Mouse (Mus musculus) left cerebral cortex, adult 11 months (tissue): Measurements from ENCODE around the gene Disc1.

Experiments used
- DNase-seq: peaks from one replicate; pipeline ENCODE4 v3.0.0; 2022; ENCODE audit warnings: low spot score

Disc1 gene

DNA sequence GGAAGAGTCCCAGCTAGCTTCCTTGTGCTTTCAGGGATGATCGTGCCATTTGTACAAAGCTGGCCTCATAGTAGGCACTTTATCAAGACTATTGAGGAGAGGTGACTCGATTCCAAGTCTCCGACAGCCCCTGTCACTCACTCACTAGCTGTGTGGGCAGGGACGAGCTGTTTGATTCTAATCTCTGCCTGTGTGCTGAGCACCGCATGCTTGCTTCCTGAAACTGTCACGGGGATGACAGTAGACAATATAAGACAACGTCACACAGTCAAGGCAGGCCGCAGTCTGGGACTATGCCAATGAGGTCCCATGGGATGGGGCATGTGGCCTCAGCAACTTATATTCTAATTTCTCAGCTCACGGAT, 13.6 kb downstream of the Disc1 start:
- no peak for DNase-seq

DNA sequence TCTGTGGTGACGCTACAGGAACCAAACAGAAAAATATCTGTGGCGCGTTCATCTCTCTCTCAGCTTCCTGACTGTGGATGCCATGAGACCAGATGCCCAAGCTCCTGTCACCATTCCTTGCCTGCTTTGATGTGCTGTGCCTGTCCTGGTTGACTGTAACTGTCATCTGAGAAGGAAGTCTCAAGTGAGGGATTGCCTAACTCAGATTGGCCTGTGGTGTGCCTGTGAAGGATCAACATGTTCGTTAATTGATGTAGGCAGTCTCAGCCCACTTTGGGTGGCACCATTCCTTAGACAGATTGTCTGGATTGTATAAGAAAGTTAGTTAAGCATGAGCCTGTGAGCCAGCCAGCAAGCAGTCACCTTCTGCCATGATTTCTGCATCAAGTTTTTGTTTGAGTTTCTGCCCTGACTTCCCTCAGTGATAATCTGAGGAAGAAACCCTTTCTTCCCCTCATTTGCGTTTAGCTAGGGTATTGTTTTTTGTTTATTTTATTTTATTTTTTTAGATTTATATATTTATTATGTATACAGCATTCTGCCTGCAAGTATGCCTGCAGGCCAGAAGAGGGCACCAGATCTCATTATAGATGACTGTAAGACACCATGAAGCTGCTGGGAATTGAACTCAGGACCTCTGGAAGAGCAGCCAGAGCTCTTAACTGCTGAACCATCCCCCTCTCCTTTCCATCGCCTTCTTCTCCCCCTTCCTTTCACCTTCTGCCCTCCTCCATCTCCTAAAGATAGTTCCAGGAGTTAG, 14.3 kb downstream of the Disc1 start:
- DNase-seq = no peak

DNA sequence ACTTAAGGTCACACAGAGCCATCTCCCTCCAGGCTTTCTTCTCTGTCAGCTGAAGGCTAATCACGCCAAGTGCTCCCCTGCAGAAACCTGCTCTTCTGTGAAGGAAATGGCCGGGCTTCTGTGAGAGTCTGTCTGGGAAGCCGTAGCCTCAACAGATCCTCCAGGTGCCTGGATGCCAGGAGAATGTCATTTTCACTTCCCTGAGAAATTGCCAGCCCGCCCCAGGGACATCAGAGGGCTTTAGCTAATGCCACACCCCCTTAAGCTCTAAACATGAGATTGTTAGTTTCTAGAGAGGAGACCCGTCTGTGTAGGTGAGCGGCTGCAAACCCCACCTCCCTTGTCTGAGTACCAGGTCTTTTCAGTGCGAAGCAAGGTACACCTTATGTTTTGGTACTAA, 15.3 kb downstream of the Disc1 start:
- DNase-seq = no peak

DNA sequence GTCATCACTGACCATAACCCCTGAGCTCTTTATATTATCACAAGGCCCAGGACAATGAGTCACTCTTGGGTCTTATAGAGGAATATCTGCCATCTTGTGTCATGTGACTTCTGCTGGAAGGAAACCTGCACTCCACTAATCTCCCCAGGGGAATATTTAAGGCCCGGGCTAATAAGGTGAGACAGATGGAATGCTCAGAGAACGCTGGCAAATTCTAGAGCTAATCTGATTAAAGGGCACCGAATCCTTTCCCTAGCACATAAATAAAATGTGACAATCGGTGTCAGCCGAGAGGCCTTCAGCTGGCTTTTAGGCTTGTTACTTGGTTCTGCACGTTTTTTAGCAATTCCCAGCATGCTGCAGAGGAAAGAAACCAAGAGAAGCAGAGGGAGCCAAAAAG, 15.7 kb downstream of the Disc1 start:
- no peak for DNase-seq

DNA sequence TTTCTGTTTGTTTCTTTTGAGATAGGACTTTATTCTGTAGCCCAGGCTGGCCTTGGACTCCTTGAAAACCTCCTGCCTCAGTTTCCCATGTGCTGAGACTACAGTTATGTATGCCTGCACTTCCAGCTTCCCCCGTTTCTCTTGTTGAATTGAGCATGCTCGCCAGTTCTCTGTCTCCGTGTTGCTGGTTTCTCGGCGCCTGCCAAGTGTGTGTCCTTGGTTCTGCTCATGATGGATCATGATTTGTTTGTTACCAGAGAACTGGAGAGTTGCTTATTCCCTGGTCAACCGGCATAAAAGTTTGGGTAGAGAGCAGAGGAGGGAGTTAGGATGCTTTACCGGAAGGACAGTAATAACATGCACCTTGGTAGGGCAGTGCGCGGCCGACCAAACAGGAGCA, 20.1 kb downstream of the Disc1 start:
- DNase-seq = no peak

DNA sequence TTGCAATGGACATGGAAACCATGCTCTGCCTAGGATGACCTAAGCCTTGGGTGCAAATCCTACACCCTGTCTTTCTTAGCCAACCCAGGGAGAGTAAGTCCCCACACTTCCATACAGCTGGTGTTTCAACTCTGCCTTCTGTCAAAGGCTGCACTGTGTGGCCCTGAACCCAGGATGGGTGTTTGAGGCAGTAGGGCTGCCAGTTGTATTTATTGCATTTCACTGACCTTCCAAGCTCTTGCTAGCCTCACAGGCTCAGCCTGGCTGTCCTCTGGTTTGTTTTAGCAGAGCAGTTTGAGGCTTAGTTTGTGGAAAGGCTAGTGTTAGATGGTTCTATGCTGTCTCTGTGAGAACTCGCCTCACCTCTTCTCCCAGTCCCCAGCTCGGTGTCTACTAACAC, 20.6 kb downstream of the Disc1 start:
- no peak for DNase-seq

DNA sequence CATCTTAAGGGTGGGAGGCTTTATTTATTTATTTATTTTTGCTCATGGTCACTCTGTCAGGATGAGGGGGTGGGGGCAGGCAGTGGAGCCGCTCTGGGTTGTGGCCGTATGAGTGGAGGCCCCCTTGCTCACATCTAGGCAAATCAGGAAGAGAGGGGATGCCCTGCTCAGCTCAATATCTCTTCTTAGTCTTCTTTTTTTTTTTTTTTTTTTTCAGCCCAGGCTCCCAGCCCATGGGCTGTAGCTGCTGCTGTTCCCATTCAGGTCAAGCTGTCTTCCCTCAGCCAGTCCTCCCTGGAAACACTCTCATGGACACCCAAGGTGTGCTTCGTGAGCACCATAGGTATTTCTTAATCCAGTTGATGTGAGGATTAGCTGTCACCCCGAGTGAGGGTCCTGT, 21.4 kb downstream of the Disc1 start:
- DNase-seq = no peak

DNA sequence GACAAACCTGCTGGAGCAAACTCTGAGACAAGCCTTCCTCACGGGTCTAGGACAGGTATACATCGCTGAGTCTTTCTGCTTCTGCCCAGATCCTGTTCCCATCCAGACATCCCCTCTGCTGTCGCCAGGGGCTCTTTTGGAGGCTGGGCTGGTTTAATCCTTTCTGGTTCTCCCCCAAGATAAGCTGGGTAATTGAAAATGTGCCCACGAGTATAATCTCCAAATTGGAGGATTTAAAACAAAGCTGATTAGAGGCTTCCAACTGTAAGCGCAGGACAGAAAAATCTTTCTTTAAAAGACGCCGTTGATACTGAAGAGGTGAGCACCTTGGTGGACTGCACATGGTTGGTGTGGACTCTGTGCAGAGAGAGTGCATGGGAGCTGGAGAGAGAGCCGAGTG, 23.3 kb downstream of the Disc1 start:
- DNase-seq = no peak

DNA sequence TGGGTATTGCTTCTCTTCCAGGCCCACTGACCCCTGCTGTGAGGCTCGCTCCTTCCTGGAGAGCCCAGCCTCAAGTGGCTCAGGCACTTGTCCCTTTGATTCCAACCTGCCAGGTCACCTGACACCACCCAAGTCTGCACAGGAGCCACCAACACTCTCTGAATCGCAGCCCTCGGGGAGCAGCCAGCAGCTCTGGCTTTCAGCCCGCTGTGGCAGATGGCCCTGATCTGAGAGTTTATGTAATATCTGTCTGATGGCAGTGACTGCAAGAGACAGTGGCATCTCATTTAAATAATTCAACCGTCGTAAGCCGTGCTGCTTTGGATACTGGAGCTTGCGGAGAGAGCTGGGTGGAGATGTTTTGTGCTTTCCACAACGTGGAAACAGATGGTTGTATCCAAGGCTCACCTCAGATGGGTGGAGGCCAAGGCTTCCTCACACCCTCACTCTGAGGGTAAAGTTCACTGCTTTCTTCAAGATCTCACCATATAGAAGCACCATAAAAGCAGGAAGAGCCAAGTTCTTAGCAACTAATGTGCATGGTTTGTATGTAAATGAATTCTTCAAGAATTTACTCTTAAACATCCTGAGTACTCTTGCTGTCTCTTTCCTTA, 24.9 kb downstream of the Disc1 start:
- DNase-seq = peak; percentile 80

DNA sequence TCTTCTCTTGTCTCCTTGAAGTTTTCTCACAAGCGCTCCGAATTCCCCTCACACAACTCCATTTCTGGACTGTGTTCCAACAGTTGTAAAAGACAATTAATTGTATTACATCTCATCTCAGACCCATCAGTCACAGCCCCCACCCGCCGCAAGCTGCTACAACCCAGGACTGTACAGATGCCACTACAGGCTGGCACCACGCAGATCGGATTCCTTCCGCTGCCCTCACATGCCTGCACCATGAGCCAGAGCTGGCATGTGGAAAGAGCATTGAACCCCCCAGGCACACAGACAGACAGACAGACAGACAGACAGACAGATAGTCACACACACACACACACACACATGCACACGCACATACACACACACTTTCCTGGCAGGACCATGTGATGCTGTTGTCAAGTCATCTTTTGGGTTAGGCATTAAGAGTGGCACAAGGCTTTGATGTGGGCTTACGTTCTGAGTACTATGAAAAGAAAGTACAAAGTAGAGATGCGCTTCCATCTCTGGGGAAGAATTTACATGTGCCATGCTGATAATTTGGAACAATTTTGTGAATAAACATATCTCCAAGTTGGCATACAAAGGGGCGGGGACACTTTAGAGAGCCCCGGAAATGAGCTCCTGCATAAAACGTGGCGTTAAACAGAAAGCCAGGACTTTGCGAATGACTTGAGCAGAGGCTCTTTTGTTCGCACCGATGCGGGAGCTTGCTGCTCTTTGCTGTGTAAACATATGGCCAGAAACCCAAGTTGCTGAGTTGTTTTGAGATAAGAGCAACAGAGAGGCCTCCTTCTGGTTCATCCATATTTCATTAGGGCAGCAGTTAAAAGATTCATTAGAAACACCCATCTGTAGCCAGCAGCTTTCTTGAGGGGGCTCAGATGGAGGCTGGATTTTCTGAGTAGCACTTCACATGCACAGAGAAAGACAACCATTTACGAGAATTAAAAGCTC, 26.7 kb downstream of the Disc1 start:
- DNase-seq = no peak

DNA sequence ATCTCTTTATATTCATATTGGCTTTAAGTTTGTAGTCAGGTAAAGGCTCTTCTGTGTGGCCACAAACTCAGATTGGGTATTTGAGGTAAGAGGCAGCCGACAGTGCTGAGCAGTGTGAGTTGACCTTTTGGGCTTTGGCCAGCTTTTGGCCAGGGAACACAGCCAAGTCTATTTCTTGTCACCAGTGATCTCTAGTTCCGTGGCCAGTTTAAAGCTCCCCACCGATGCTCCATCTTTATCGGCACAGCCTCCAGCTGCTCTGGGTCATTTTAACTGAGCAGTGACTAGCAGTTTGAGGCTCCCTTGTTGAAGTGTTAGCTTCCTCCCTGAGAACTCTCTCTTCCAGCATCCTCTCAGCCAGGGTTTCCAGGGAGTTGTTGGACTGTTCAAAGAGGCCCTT, 29.8 kb downstream of the Disc1 start:
- no peak for DNase-seq

DNA sequence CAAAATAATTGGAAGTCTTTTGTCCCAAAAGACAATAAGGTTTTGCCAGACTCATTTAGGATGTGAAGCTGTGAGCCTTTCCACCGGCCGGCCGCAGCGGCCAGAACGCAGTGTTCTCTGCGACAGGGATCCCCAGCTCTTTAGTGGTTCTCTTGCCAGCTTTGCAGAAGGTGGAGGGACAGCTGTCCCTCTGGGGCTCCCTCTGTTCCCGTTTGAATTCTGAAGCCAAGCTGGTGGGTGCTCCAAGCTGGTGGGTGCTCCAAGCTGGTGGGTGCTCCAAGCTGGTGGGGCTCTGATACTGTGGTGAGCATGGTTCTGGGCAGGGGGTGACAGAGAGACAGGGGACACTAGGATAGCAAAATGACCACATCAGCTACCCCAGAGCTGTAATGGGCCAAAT, 30.5 kb downstream of the Disc1 start:
- no peak for DNase-seq

DNA sequence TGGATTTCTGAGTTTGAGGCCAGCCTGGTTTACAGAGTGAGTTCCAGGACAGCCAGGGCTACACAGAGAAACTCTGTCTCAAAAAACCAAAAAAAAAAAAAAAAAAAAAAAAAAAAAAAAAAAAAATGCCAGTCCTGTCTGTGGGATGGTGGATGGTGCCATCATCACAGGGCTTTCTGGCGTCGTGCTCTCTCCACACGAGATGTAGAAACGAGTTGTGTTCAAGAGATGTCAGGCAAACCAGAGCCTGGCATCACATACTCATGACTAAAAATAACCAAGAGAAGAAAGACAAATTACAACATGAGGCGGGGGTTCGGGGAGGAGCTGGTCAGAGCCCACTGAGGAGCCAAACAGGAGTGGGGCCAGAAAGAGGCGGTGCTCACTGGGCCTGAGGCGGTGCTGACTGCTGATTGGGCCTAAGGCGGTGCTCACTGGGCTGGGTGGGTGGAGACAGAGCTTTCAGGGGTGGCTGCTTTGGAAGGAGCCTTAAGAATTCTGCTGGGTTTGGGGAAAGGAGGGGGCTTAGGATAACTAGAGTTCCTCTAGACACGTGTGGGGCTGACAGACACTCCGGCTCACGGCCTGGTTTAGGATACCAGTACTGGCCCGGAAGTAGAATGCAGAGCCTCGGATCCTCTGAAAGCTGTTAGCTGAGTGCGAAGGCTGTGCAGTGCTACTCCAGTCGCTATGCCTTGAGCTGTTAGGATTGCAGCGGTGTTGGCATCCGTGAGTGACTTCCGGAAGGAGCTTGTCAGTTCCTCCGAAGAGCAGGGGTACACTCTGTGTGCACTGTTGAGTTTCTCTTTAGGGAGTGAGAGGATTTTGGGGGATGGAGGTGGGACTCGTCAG, 37.1 kb downstream of the Disc1 start:
- DNase-seq = no peak

DNA sequence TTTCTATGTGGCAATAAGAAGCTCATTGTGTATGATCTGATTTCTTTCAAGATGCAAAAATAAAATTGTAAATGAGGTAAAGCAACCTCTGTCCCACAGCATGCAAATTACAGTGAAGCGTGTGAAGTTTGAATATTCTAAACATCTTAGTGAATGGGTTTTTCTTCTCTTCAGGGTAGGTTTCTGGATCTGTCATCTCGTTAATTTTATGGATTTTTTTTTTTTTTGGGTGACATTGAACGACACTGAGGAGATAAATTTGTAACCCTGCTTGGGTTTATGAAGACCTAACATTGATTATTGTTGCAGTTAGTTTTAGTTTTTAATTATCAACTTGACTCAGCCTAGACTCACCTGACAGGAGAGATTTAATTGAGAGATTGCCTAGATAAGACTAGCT, 43.1 kb downstream of the Disc1 start:
- DNase-seq = no peak

DNA sequence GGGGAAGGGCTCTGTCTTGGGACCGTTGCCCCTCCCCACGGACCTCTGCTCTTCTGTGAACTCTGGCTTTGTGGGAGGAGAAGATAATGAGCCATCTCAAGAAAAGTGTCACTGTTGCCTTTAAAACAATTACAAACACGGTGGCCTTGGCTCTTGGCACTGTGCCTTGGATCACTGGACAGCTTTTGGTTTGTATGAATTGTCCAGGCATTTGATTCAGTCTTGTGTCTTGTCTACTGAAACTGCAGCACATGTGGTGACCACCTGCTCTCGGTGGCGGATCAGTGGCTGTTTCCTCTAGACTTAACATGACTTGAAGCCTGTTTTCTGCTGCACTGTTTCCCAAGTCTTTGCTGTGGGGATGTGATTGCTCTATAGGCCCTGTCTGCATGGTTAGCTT, 44.1 kb downstream of the Disc1 start:
- DNase-seq = no peak

DNA sequence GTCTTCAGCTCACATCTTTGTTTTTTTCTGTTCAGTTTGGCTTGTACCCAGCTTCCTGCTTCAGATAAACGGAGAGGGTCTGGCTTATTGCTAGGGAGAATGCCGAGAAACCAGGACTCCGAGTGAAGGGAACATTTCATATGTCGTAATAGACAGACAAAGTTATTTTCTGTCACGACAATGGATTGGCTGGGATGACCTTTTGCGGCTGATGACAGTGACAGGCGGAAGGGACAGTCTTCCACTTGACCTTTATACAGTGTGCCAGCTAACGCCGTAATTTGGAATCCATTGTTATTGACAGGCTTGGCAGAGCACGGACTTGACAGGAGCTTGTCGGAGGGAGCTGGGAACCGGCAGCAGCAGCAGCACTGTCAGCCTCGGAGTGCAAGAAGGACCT, 48.3 kb downstream of the Disc1 start:
- no peak for DNase-seq

DNA sequence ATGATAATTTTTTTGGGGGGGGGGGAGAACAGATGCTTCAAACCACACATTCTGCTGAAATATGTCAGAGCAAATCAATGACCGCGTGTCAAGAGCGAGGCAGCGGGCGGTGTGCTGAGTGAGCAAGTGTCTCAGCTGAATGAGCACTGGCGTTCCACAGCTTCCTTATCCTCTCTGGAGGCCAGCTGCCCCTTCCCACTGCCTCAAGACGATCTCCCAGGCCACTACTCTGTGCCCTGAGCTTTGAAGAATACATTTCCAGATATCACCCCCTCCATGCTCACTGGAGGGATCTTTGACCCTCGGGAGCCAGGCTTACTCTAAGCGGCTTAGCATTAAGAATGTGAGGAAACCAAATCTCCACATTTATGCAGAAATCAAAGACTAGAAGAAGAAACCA, 59.2 kb downstream of the Disc1 start:
- DNase-seq = no peak

DNA sequence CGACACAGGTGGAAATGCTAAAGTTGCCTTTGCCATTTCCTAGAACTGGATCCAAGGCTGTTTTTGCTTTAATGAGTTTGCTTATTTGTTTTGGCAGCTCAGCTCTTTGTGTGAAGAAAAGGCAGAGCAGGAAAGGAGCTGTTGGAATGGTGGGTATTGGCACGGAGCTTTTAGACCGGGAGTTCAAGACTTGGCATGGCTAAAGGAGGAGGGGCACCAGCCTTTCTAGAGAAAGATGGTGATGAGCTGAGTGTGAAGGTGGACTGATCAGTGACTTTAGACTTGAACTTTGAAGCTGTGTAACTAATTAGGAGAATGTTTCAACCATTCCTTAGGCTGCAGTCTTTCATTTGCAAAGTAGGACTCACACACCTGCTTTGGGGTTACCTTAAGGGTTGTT, 59.8 kb downstream of the Disc1 start:
- no peak for DNase-seq

DNA sequence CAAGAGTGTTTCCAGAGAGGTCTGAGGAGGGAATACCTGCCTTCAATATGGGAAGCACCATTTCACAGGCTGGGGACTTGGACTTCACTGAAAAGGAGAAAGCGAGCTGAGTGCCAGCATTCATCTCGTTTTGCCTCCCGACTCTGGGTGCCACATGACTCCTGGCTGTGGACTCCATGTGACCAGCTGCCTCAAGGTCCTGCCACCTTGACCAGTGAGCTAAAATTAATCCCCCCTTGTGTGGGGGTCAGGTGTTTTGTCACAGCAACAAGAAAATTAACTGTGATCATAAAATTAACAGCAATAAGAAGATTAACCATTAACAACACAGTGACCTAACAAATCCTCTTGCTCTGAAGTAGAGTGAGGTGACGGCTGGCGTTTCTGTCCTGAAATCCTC, 61.3 kb downstream of the Disc1 start:
- no peak for DNase-seq

DNA sequence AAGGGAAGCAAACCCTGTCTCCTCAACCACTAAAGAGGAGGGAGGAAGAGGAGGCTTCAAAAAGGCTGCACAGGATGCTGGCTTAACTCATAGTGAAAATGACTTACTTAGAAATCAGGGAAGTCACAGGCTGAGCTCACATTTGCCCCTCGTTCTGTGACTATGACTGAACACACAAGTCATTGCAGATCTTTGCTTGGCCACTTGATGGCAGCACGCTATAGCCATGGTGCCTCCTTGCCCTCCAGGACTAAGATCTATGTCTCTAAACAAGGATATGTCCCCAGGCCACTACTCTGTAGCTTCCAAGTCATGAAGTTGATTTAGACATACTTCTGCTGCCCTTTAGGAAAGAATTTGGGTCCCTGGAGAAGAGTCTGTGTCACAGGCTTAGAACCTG, 62.6 kb downstream of the Disc1 start:
- peak; percentile 16 for DNase-seq

DNA sequence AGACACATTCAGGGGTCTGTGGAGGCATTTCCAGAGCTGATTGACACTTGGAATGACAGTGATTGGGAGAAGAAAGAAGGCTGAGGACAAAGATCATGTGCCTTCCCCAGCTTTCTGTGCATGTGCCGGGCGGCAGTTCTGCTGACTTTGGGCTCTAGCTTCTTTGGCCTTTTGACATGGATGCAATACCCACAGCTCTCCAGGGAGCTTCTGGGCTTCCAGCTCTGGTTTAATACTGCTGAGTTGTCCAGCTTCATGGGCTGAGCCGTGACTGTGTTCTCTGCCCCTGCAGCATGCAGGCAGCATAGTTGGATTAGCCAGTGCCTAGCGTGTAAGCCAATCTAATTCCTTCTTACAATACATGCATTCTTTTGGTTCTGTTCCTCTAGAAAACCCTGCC, 72.5 kb downstream of the Disc1 start:
- DNase-seq = no peak

DNA sequence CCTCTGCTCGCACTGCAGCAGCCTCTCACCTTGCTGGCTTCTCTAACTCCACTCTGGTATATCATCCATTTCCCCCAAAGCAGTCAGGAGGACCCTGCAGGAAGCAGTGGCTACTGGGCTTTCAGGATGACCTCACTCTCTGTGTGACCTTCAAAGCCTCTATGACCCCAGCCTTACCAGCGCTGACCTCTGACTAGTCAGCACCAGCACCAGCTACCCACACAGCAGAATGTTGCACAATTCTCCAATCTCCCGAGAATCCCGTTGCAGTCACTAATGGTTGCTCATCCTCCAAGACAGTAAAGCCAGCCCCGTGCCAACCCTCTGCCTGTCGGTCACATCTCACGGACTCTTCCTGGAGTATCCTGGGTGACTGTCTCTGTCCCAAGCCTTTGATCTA, 73.6 kb downstream of the Disc1 start:
- DNase-seq = no peak
